Mouse (Mus musculus) right cerebral cortex, adult 2 months (tissue): ENCODE data around the gene Cfap221.

ENCODE experiments used
- DNase-seq, 2 experiments: peaks; one replicate each; pipeline ENCODE4 v3.0.0; 2021 to 2022; ENCODE audit warnings: low spot score in 2 of 2

Cfap221 gene

DNA sequence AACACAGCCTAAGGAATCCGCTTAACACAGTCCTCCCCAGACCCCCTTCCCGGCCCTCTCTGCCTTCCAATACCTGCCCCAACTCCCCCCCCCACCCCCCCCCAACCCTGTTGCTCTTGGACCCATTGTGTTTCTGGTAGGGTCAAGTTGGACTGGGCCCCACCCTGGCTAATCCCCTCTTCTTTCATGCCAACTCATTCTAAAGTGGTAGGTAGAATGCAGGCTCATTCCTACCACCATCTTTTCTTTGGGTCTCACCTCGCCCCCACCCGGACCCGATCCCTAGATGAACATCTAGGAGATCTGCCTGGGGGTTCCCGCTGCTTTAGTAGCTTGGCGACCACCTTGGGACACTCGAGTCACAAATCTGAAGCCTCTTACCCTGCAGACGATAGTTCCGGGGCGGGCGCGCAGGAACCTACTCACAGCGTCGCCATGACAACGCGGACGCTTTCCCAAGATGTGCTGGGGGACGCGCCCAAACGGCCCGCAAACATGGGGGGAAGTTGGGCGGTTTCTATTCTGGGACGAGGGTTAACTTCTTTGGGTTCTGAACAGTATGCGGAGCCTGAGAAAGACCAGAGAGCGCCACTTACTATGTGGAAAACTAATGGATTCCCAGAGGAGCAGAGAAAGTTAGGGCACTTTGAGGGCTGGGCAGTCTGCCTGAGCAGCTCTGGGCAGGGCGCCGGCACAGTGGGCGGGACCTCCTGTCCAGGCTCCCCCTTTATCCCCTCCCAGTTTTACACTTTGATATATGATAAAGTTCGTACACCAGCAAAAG lies at the start of gene Cfap221:
TSS of gene Cfap221 (minus strand) at position 437 of the 784 bp plus-strand sequence.
- DNase-seq, result peak; percentile 66 to 69

DNA sequence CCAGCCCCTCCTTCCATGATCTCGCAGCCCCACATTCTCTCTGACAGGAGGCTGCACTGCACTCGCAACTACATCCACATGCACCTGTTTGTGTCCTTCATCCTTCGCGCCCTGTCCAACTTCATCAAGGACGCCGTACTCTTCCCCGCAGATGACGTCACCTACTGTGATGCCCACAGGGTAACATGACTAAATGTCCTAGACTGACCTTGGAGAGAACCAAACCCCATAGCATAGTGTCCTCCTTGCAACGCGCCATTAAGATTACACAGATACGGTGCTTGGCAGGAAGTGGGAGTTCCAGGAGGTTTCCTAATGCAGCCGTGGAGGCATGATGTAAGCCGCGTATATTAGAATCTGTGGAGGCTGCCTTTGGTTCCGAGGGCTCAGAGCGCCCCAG lies 47.5 kb upstream of the Cfap221 start:
- no peak for DNase-seq

DNA sequence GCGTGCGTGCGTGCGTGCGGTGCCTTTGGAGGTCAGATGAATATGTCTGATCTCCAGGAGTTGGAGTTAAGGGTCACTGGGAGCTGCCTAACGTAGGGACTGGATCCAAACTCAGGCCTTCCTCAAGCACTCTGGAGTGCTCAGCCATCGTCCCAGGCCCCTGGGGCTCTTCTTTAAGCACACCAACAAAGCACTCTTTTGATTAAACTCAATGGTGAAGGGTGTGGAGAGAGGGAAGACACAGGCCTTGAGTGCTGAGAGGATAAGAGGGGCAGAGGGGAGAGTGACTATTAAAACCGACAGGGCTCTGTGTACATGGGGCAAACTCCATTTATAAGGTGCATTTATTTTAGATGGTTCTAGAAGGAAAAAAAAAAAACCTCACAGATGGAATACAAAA lies 45.4 kb upstream of the Cfap221 start:
- DNase-seq, result no peak

DNA sequence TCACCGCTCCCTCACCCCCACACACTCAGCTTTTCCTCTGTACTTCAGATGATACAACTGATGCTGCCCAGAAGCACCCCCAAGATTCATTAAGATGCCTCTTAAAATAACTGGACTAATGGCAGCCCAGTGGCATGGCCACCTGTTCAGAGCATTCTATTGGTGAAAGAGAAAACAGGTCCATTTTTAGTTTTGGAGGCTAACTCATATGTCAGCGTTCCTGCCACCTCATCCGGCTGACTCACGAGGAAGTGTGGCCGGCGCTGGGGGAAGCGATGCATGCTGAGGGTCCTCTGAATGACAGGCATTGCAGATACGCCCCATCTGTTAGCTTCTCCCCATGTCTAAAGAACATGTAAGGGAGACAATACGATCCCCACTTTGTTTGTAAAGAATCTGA lies 41.6 kb upstream of the Cfap221 start:
- no peak for DNase-seq

DNA sequence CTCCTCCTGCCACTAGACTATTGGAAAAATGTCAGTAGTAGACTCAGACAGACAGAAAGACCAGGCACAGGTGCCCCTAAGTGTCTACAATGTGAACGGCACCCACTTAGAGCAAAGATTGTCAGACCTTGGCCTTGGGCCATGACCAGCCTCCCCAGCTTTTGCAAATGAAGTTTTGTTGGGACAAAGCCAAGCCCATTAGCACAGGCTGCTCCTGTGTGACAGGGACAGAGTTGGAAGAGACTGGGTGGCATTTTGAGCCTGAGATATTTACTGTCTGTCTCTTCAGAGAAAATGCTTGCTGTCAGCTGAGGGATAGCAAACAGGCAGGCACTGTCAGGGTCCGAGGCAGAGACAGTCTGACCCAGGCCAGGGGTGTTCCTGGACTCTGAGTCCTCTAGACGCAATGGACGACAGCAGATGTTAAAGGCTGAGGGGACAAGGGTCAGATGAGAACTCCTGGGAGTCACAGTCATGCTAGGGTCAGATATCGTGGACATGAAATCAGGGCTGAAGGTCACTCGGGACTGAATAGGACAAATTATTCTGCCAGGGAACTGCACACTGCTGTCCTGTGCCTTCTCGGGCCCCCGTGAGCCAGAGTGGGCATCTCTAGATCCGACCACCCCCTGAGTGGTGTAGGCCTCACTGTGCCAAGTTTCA lies 40.1 kb upstream of the Cfap221 start:
- no peak for DNase-seq

DNA sequence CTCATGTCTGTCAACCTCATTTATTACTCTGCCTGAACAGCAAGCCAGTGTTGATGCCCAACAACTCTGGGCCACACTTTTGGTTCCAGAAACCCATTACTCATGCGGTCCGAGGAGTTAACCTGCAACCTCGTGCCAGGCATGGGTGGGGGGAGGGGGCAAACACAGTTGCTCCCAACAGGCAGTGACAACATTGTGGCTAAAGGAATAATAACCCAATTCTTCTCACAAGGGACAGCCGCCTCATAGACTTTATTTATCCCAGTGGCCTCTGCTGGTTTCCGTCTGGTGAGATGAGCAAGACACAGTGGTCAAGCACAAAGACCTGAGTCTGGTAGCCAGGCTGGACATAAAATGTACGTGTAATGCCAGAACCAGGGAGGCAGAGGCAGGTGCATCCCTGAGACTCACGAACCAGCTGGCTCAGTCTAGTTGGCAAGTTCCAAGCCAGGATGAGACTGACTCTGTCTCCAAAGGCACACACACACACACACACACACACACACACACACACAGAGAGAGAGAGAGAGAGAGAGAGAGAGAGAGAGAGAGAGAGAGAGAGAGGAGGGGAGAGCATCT lies 38.5 kb upstream of the Cfap221 start:
- no peak for DNase-seq

DNA sequence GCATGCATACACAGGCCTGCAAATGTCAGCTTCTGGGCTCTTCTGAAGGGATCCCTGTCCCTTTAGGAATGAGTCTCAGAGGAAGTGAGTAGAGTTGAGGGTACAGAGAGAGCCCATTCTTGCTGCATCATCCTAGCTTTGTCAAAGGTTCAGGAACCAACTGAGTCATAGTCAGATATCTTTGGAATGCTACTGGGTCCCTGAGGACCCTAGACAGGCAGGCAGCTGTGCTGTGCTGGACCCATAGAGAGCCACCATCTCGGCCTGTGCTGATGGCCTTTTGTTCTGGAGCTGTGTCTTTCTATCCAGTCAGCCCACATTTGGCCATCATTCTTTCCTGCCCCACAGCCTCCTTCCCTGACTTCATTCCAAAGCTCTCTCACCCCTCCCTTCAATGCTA lies 37.8 kb upstream of the Cfap221 start:
- no peak for DNase-seq

DNA sequence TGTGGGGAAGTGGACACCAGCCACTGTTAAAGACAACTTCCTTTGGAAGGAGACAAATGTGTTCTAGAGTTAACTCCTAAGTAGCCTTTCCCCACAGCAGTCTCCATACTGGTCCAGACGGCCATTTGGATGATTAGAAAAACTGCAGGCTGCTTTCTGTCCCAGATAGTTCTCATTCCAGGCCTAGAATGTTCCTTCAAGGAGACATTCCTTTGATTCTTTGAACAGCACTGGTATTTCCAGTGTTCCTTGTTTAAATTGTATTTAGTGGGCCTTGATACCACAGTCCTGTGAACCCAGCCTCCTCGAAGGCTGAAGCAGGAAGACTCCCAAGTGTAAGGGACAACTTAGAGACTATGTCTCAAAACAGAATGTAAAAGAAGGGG lies 36.4 kb upstream of the Cfap221 start:
- no peak for DNase-seq

DNA sequence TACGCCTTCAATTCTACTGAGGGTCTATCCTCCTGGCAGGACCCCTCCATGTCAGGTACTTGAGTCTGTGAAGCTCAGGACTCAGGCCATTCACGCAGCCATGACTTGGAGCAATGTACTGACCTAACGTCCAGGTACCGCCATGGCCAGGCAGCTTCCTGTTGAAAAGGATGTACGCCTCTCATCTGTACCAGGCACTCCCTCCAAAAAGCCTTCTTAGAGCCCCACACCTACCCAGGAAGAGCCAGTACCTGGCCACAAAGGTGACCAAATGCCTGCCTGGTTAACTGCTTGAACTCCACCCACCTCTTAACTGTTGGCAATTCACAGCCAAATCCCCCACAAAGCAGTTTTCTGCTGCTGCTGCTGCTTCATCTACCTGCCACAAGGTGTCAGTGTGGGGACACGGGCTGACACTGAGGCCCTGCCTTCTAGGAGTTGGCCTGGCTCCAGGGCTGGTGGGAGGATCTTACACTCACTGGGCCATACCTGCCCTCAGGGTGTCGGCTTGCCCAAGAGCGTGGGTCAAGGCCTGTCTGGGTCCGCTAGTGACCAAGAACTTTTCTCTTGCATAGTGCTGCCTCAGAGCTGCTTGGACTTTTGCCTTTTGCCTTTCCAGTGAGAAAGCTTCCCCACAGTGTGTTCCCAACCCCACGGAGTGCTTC lies 35.9 kb upstream of the Cfap221 start:
- peak; percentile 68 to 78 for DNase-seq

DNA sequence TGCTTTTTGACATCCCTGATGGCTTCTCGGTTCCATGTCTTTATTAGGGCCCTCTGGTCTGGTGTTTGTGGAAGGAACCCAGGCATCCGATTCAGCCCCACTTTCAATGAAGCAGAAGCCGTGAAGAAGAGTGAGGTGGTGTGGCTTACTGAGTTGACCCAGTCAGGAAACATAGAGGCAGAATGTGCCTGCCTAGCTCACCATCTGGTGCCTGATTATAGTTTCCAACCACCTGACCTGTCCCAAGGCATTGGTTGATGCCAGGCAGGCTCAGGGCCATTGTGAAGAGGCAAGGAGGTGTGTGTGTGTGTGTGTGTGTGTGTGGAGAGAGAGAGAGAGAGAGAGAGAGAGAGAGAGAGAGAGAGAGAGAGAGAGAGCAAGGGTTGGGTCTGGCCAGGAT lies 33.4 kb upstream of the Cfap221 start:
- no peak for DNase-seq

DNA sequence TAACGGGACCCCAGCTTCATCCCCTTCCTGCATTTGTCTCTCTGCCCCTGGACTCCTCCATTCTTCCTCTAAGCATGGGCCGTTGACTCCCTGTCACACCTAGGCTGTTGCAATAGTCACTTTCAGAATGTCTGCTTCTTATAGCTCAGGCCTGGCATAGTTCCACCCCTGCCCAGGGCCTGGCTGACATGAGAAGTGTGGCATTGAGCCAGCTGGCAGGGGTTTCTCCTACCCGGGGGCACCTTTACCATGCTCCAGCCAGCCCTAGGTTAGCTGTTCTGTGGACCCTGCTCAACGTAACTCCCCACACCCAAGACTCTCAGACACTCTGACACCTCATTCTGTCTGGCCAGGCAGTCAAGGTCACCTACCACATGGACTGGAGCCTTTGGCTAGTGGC lies 30.7 kb upstream of the Cfap221 start:
- no peak for DNase-seq

DNA sequence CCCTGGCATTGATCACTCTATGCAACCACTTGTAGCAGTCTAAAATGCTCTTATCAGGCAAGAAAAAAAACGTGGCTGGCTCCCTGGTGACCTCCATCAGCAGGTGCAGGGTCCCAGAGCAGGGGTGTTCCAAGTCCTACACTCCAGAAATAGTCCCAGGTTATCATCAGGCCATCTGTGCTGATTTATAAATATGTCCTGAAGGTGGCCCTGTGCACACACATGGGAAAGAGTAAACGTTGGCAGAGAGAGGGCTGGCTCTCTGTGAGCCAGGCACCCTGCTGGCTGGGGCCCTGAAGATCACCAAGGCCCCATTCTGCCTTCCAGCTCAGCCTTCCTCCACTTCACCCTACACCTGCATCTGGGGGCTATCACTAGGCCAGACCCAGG lies 28.0 kb upstream of the Cfap221 start:
- DNase-seq, result no peak

DNA sequence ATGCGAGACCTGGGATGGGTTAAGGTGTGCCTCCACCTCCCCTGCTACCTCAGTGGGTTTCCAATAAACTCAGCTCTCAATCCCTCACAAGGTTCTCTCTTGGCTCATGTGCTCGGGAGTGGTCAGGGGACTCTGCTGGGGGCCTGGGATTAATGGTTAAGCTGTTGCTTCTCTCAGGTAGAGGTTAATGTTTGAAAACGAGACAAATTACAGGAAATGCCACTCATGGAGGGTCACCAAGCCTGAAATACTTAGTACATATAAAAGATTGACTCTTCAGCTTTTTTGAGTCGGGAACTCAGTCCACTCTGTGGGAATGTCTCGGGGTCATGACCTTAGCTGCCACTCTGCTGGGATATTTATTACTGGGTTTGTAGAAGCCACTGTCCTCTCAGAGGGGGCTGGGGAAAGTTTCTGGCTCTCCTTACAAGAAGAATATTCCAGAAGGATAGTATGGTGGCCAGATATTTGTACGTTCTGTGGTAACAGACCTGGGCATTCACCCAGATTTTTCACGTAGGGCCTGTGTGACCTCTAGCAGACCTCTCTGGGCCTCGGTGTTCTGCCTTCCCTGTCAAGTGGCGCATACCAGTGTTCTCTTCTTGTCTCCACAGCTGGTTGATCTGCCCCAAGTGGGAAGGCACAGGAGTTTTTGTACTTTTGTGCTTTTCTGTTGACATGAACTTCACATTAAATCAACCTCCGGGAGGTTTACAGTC lies 27.5 kb upstream of the Cfap221 start:
- DNase-seq, result no peak

DNA sequence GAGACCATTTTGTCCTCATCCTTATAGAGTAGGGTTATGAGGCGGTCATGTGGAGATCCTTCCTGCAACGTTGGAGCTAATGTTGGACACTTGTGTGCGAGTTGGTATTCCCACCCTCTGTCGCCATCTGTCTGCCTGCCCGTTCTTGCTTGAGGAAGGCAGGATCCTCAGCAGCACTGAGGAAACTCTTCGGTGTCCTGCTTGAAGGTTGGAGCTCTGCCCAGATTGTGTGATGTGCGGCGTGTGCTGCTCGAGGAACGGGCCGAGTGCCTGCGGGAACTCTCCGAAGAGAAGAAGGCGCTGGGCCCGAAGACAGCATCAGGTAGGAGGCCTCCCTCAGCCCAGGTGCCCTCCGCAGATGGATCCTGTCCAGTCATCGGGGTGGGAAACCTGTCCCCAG lies 24.9 kb upstream of the Cfap221 start:
- DNase-seq, result peak; percentile 33 to 49

DNA sequence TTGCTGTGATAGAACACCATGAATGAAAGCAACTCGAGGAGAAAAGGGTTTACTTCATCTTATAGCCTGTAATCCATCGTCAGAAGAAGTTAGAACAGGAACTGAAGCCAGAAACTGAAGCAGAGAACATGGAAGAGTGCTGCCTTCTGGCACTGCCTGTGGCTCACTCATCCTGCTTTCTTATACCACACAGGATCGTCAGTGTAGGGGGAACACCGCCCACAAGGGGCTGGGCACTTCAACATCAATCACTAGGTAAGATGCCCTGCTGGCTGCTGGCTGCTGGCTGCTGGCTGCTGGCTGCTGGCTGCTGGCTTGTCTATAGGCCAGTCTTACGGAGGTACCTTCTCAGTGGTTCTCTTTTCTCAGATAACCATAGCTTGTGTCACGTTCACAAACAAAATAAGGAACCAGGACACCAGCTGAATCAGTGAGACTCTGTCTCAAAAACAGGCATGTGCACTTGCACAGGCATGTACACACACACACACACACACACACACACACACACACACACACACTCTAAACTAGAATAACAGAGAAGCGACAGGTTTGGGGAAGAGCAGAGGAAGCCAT lies 23.4 kb upstream of the Cfap221 start:
- no peak for DNase-seq

DNA sequence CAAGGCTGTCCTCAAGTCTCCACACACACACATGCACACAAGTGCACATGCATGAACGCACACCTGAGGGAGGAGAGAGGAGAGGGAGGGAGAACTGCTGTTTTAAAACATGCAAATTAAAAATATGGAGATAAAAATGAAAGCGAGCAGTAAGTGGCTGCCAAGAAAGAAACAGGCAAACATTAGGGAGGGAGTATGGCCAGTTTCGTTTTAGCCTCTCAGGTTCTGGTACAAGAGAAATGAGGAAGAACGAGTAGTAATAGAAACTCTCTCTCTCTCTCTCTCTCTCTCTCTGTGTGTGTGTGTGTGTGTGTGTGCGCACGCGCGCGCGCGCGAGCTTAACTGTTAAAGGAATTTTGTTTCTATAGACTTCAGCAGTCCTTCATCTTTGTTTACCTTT lies 22.4 kb upstream of the Cfap221 start:
- no peak for DNase-seq

DNA sequence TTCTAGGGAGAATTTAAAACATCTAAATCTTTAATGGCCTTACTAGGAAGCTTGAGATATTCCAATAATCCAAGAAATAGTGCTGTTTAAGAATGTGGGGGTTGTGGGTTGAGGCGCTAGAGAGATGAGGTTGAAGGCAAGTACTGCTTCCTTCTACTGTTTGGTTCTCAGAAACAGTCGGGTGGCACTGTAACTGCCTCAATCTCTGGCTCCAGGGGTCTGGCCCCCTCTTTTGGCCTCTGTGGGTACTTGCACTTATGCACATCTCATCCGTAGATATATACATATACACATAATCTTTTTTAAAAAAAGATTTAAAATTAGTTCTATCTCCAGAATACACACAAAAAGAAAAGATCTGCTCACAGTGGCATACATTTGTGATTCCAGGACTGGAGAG lies 21.9 kb upstream of the Cfap221 start:
- DNase-seq, result no peak

DNA sequence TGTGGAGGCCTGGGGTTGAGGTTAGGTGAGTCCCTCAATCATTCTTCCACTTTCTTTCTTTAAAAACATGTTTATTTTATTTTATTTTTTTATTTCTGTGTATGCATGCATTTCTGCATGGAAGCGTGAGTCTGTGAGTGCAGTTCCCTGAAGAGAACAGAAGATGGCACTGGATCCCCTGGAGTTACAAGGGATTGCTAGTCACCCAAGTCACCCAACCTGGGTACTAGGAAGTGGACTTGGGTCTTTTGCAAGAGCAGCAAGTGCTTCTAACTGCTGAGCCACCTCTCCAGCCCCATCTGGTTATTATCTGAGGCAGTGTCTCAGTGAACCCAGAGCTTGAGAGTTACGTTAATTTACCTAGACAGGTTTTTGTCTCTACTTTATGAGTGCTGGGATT lies 19.2 kb upstream of the Cfap221 start:
- DNase-seq, result no peak

DNA sequence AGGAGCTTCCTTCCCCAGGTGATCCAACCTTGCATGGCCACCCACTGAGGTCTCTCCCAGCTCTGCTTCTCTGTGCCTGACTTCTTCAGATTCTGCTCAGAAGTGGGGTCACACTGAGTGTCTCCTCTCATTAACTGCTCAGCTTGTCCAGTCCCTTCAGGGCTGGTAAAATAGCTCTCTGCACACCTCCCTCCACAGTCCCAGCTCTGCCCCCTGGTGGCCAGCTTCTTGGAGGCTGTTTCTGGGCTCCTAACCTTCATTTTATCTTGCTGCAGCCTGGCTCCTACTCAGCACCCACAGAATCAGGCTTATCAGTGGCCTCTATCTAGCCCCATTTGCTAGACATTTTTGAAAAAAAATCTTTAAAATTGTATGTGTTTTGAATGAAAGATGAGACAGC lies 16.1 kb upstream of the Cfap221 start:
- DNase-seq, result peak; percentile 47 to 82

DNA sequence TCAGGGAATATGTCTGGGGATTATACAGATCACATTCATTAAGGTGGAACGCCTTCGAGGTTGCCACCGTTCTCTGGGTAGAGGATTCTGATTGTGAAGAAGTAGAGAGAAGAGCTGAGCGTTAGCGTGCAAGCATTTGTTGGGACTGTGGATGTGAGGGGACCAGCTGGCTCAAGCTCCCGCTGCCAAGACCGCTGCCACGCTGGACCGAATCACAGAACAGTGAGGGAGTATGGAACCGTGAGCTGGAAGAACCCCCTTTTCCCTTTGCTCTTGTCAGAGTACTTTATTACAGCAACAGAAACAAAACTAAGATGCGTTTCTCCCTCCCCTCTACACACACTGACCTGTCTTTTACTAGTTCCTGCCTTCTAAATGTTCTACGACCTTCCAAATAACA lies 15.6 kb upstream of the Cfap221 start:
- DNase-seq, result no peak

DNA sequence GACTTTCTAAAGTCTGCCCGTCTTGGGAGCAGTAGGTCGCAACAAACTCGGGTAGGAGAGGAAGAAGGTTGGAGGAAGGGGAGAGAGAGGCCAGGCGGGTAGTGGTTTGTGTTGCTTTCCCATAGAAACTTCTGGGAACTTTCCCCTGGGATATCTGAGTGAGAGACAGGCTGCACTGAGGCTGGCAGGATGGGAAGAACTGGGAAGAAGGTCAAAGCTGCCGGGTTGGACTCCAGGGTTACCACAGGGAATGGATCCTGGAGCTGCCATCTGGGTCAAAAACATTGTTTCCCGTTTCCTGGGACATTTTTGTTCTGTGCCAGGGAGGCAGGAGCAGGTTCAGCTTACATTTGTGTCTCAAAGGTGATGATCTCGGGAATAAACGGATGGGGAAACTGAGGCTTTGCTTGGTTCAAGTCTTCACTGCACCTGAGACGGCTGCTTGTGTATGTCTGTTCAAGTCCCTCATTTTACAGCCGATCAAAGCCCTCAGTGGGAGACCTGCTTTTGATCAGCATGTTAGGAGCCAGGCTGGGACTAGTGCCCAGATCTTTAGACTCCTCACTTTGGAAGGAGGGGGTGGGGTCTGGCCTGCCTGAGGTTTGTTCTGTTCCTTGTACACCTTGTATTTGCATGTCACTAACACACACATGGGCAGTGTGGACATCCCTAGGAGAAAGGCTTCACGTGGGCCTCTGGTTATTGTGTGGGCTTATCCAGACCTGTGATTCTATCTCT lies 11.0 kb upstream of the Cfap221 start:
- DNase-seq, result no peak
